Mouse (Mus musculus) kidney, postnatal 0 days (tissue): ENCODE measurements around the gene Chil1. TPM values are rescaled to one million over a fixed set of nuclear protein-coding genes. Genes with fewer than 3 reads are reported as not detected.
A peak's percentile ranks its signal among the peaks of the same experiment; 100 is the strongest.

Experiments used
- ATAC-seq: fragments of 200-750 bp; cut with Nextera tagmentation; replicated peaks from 2 replicates; pipeline ENCODE4 v1.8.0; 2017; ENCODE audit warnings: low read depth, moderate number of reproducible peaks, moderate TSS enrichment, moderate library complexity; ENCODE audit not compliant: low FRiP score
- DNase-seq: peaks from one replicate; pipeline ENCODE4 v3.0.0-alpha.2; 2016; ENCODE audit warnings: low spot score
- H3K27ac ChIP-seq: fragments of 300-500 bp; sonication (generic); 2 replicates; pipeline ENCODE4 v1.5.1; 2014; ENCODE audit warnings: mild to moderate bottlenecking
- H3K27me3 ChIP-seq: fragments of 300-500 bp; sonication (generic); 2 replicates; pipeline ENCODE4 v1.6.1; 2014; ENCODE audit warnings: low read length, mixed read lengths; ENCODE audit not compliant: insufficient read depth
- H3K36me3 ChIP-seq: fragments of 300-500 bp; sonication (generic); 2 replicates; pipeline ENCODE4 v1.6.1; 2014; ENCODE audit warnings: low read length, mixed read lengths; ENCODE audit not compliant: insufficient read depth
- H3K4me1 ChIP-seq: fragments of 300-500 bp; sonication (generic); replicated peaks from 2 replicates; pipeline ENCODE4 v1.6.1; 2014; ENCODE audit warnings: antibody characterized with exemption, low read length, mixed read lengths; ENCODE audit not compliant: insufficient read depth
- H3K4me2 ChIP-seq: fragments of 300-500 bp; sonication (generic); 2 replicates; pipeline ENCODE4 v1.6.1; 2014; ENCODE audit warnings: mild to moderate bottlenecking, low read length, moderate library complexity, mixed read lengths
- H3K4me3 ChIP-seq: fragments of 300-500 bp; sonication (generic); replicated peaks from 2 replicates; pipeline ENCODE4 v1.5.1; 2014; ENCODE audit warnings: low read depth, low read length
- H3K9ac ChIP-seq: fragments of 300-500 bp; sonication (generic); 2 replicates; pipeline ENCODE4 v1.6.1; 2014; ENCODE audit warnings: low read depth, low read length
- H3K9me3 ChIP-seq: fragments of 300-500 bp; sonication (generic); replicated peaks from 2 replicates; pipeline ENCODE4 v1.6.1; 2016; ENCODE audit warnings: low read length, inconsistent platforms, mixed read lengths
- CTCF ChIP-seq: IDR thresholded peaks from 2 replicates; pipeline ENCODE4 v1.5.1; 2016; ENCODE audit warnings: antibody characterized with exemption, low read depth, mild to moderate bottlenecking, moderate library complexity
- WGBS: fragments of 180-500 bp; shearing (Covaris S2); extraction: QIAGEN DNeasy Blood & Tissue Kit; methylation state at CpG from one replicate; pipeline ENCODE4 v1.1.7; 2014; 5-methylcytosine and 5-hydroxymethylcytosine counted together
- polyA plus RNA-seq: library from polyadenylated mRNA; unstranded; fragments of >200 nt; fragmentation: Nextera tagmentation; extraction: Ambion mirVana; gene quantifications from 2 replicates; pipeline ENCODE4 v1.2.1, GENCODE M21; 2015

Gene Chil1
- polyA plus RNA-seq, result 2.1 and 2.4 TPM in 2 replicates

DNA sequence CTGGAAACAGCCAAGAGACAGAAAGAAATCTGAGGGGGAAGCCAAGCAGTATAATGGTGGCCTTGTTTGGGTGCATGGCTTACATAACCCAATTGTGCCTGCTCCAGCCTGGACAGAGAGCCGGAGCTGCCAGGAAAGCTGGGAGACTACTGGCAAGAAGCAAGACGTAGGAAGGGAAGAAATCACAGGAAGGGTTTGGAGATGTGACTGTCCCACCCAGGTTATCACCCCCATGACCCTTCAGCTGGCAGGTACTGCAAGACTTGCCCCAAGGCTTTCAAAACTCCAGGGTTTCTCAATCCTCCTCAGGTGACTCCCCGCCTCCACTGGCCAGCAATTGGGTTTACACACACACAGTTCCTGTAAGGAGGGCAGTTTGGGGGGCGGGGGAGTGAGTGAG lies at the start of gene Chil1:
Gene Chil1, plus strand, starts transcription at position 152 of the 400 bp plus-strand sequence.
- Histone ChIP-seq H3K27me3 (no peaks in the 10 kb centered on the region), H3K4me3 (no peak within 1 kb of the TSS), H3K9ac (no peak within 1 kb of the TSS), H3K9me3 (no peaks in the 10 kb centered on the region), H3K27ac (no peak within 1 kb of the TSS), H3K4me2 (no peak within 1 kb of the TSS), H3K4me1 (no peaks in the 10 kb centered on the region), H3K36me3 (no peaks in the 10 kb centered on the region)
- DNase-seq (no peak), ATAC-seq (no peak)
- TF ChIP-seq CTCF, result no peak
- 69% methylated on average over 4 of the region's 4 CpGs for WGBS

DNA sequence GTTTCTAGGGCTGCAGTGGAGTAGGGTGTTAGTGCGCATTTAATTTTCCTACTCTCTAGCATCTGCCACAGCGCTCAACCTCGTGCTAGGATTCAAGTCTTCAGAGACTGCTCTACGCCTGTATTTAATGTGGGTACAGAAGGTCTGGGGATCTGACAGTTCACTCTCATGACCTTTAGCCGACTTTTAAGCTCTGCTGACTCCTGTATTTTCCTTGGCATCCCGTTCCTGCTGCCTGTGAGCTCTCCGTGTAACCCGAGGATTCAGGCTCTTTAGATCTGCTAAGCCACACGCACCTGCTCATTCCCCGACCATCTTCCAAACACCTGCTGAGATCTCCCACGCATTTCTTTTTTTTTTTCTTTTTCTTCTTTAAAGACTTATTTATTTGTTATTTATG lies 48.7 kb upstream of the Chil1 start:
- ATAC-seq, result no peak
- no peak overlapping the region for H3K4me3 ChIP-seq
- no peaks in the 10 kb centered on the region for H3K36me3 ChIP-seq
- no peak for TF ChIP-seq CTCF
- no peak overlapping the region for H3K27ac ChIP-seq
- no peak overlapping the region for H3K9ac ChIP-seq
- H3K27me3 ChIP-seq, result no peaks in the 10 kb centered on the region; the same call in 1 of the 2 replicates
- WGBS, result 23% methylated on average over 11 of the region's 11 CpGs
- H3K4me1 ChIP-seq, result 0 out of 2 replicates have a peak, but pooled peaks cover 4% of the 10 kb centered on the region
- H3K4me2 ChIP-seq, result no peak overlapping the region
- peak; percentile 47 for DNase-seq
- H3K9me3 ChIP-seq, result no peaks in the 10 kb centered on the region

DNA sequence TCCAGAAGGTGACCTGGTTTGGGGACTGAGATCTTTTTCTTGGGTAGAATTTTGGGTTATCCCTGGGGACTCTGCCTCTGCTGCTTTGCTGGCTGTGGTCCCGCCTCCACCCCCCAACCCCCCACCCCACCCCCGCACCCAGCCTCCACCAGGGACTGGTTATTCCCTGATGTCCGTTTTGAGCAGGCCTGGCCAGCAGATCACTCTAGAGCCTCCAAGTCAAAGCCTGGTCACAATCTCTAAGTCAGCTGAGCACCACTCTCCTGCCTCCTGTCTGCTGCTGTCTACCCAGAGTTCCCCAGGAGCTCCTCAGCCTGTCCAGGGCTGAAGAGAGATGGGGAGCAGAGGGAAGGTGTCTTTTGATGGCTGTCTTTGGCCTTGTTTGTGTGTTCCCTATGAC lies 45.6 kb upstream of the Chil1 start:
- Histone ChIP-seq H3K27ac (no peak overlapping the region), H3K27me3 (no peaks in the 10 kb centered on the region; the same call in 1 of the 2 replicates), H3K4me3 (no peak overlapping the region), H3K9ac (no peak overlapping the region), H3K4me1 (0 out of 2 replicates have a peak, but pooled peaks cover 4% of the 10 kb centered on the region), H3K9me3 (no peaks in the 10 kb centered on the region), H3K36me3 (no peaks in the 10 kb centered on the region), H3K4me2 (no peak overlapping the region)
- DNase-seq (no peak), ATAC-seq (no peak)
- 55% methylated on average over 3 of the region's 3 CpGs for WGBS
- no peak for TF ChIP-seq CTCF

DNA sequence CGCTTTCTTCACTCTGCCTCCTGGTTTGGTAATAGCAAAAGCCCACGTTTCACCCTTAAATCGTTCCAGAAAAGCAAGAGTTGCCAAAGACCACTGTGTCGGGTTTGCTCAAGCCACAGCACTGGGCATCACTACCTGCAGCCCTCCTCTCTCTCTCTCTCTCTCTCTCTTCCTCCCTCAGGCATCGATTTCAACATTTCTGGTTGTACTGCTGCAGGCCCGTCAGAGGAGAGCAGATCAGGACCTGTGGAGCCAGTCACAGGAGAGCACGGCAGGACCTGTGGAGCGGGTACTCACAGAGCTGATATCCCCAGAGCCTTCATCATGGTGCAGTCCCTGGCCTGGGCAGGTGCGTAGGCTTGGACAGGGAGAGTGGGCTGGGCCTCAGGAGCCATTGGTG lies 43.6 kb upstream of the Chil1 start:
- Histone ChIP-seq H3K27ac (no peak overlapping the region), H3K9me3 (no peaks in the 10 kb centered on the region), H3K27me3 (no peaks in the 10 kb centered on the region; the same call in 1 of the 2 replicates), H3K9ac (no peak overlapping the region), H3K36me3 (no peaks in the 10 kb centered on the region), H3K4me2 (no peak overlapping the region), H3K4me3 (no peak overlapping the region), H3K4me1 (no peaks in the 10 kb centered on the region)
- no peak for TF ChIP-seq CTCF
- 81% methylated on average over 9 of the region's 9 CpGs for WGBS
- DNase-seq, result no peak
- no peak for ATAC-seq

DNA sequence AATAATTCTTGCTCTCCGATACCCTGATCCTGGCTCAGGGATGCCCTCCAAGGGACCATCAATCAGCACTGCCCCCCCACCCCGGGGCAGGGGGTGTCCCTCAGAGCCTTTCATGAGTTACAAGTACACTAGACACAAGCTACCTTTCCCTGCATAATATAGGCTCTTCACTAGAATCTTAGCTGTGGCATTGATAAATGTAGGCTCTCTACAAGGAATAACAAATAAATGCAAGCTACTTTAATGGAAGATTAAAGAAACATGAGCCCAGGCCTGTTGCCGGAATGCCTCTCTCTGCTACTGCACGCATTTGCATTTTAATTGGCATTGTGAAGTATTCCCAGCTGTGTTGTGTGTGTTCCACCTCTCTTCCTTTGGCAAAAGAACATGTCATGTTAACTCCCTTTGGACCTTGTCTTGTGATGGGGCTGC lies 39.6 kb upstream of the Chil1 start:
- H3K27ac ChIP-seq, result no peak overlapping the region
- no peak overlapping the region for H3K9ac ChIP-seq
- TF ChIP-seq CTCF, result no peak
- 43% methylated on average over 4 of the region's 4 CpGs for whole genome bisulfite sequencing
- H3K9me3 ChIP-seq, result no peaks in the 10 kb centered on the region
- no peak overlapping the region for H3K4me3 ChIP-seq
- ATAC-seq, result no peak
- DNase-seq, result no peak
- no peaks in the 10 kb centered on the region for H3K36me3 ChIP-seq
- H3K27me3 ChIP-seq, result no peaks in the 10 kb centered on the region
- H3K4me2 ChIP-seq, result no peak overlapping the region
- H3K4me1 ChIP-seq, result no peaks in the 10 kb centered on the region

GRCm38 (mm10) chr1:134146066-134146465 lies 35.9 kb upstream of the Chil1 start:
- no peaks in the 10 kb centered on the region for H3K36me3 ChIP-seq
- peaks cover 3% of the 10 kb centered on the region; the same call in 1 of the 2 replicates for H3K4me1 ChIP-seq
- 82% methylated on average over 8 of the region's 8 CpGs for WGBS
- no peaks in the 10 kb centered on the region for H3K9me3 ChIP-seq
- ATAC-seq, result no peak
- H3K9ac ChIP-seq, result no peak overlapping the region
- TF ChIP-seq CTCF, result no peak
- no peaks in the 10 kb centered on the region for H3K27me3 ChIP-seq
- no peak overlapping the region for H3K27ac ChIP-seq
- DNase-seq, result no peak
- H3K4me2 ChIP-seq, result no peak overlapping the region
- H3K4me3 ChIP-seq, result no peak overlapping the region

DNA sequence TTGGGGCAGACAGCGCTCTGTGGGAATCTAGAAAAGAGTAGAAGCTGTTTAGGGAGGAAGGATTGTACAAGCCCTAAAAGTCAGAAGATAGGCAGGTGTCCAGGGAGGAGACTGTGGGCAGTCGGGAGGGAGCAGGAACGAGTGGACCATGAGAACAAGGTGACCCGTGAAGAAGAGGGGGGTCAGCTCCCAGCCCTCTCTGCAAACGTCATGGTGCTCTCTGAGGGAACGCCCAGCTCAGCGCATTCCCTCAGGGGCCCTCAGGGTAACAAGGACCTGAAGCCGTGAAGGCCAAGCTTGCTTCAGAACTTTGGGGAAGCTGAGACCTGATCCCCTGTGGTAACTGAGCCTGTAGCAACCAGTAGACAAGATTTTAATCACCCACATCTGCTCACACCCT lies 31.9 kb upstream of the Chil1 start:
- Histone ChIP-seq H3K9me3 (no peaks in the 10 kb centered on the region), H3K4me3 (no peak overlapping the region), H3K4me2 (no peak overlapping the region), H3K4me1 (peaks cover 3% of the 10 kb centered on the region; the same call in 1 of the 2 replicates), H3K27ac (no peak overlapping the region), H3K36me3 (no peaks in the 10 kb centered on the region), H3K27me3 (no peaks in the 10 kb centered on the region), H3K9ac (no peak overlapping the region)
- no peak for TF ChIP-seq CTCF
- 41% methylated on average over 8 of the region's 8 CpGs for WGBS
- ATAC-seq (0 out of 2 replicates have a peak, but pooled peaks have one; percentile 29), DNase-seq (peak; percentile 52)
